Mouse (Mus musculus): ENCODE measurements around the gene Nt5dc3.

DNA sequence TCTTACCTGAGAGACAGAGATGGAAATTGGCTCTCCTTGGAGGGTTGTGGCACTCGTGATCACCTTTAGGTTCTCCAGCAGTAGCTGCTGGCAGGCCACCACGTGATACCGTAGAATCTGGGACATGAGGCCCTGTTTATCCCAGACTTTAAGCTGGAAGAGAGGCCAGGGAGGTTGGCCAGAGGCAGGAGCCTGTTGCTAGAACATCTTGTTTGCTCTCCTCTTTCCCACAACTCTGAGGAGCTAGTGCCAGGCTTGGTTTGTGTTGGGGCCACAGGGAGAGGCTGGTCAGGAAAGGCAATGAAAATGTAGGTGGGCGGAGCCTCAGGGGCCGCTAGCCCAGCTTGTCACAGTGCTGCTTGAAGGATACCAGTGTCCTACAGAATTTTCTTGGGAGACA, 93.8 kb downstream of the Nt5dc3 start:
- TF ChIP-seq POLR2A (IDR thresholded peaks at IDR 0.05; ENCODE audit: insufficient read length, low read depth) (no peak), MYOG (IDR thresholded peaks at IDR 0.05; ENCODE audit: control insufficient read depth in 1 of 3, insufficient read depth in 1 of 3, insufficient read length in 2 of 3, low read depth in 2 of 3) (no peak), E2F4 (IDR thresholded peaks at IDR 0.05; ENCODE audit: insufficient read depth) (no peak), MAX (IDR thresholded peaks at IDR 0.05; ENCODE audit: low read depth) (no peak), TCF3 (IDR thresholded peaks at IDR 0.05; ENCODE audit: insufficient read length, low read depth) (no peak), TCF12 (IDR thresholded peaks at IDR 0.05; ENCODE audit: insufficient read depth, poor library complexity, severe bottlenecking) (no peak), POLR2AphosphoS2 (IDR thresholded peaks at IDR 0.05; ENCODE audit: insufficient read length, low read depth) (no peak), USF1 (IDR thresholded peaks at IDR 0.05; ENCODE audit: low read depth) (peak; percentile 13), REST (IDR thresholded peaks at IDR 0.05; ENCODE audit: insufficient read depth, insufficient read length) (no peak), MYOD1 (IDR thresholded peaks at IDR 0.05; ENCODE audit: control insufficient read depth in 1 of 3, insufficient read length in 2 of 3, low read depth in 2 of 3) (no peak), CEBPB (IDR thresholded peaks at IDR 0.05; ENCODE audit: insufficient read depth, poor library complexity, severe bottlenecking) (no peak)
